Mouse (Mus musculus) brain, embryonic 14.5 days (tissue): Measurements from ENCODE around the gene Cinp.

Experiments used
- CTCF ChIP-seq: fragments of 200-500 bp; IDR thresholded peaks from 2 replicates; pipeline ENCODE4 v1.5.1; 2012; ENCODE audit warnings: inconsistent platforms, mild to moderate bottlenecking, moderate library complexity, borderline replicate concordance; ENCODE audit not compliant: insufficient read depth, insufficient read length; ENCODE audit errors: extremely low read depth
- POLR2A ChIP-seq: fragments of 200-500 bp; IDR thresholded peaks from 2 replicates; pipeline ENCODE4 v1.6.1; 2012; ENCODE audit warnings: mild to moderate bottlenecking, inconsistent platforms, borderline replicate concordance; ENCODE audit not compliant: poor library complexity, insufficient read depth, insufficient read length, severe bottlenecking; ENCODE audit errors: extremely low read depth

GRCm38 (mm10) chr12:110921572-110921971 lies 32.6 kb upstream of the Cinp start:
- no peak for TF ChIP-seq POLR2A
- no peak for TF ChIP-seq CTCF
